Mouse (Mus musculus) bone marrow macrophage, adult 2 months (primary cell): Measurements from ENCODE around the gene Arhgap1.

Experiments used
- CTCF ChIP-seq: IDR thresholded peaks from 2 replicates; pipeline ENCODE4 v1.5.1; 2012; ENCODE audit warnings: low read depth, mild to moderate bottlenecking, low read length, moderate library complexity
- POLR2A ChIP-seq: IDR thresholded peaks from 2 replicates; pipeline ENCODE4 v1.6.1; 2012; ENCODE audit warnings: mild to moderate bottlenecking, low read depth, low read length, borderline replicate concordance

GRCm38 (mm10) chr2:91646733-91647132, 2.9 kb upstream of the Arhgap1 start:
- TF ChIP-seq CTCF (peak; percentile 58), POLR2A (no peak)
